Mouse (Mus musculus): ENCODE results near the gene Ttc16. TPM values are rescaled to one million over a fixed set of nuclear protein-coding genes. Genes with fewer than 3 reads are reported as not detected.

Ttc16 gene
- total RNA-seq, 2 experiments from 2014 or later, result 0.41 to 0.72 TPM

GRCm38 (mm10) chr2:32751665-32752033 is 23.8 kb downstream of the Ttc16 start:
- intact Hi-C loops (cut with DNase I), result no loop called here
- no peak for DNase-seq (ENCODE audit: low spot score in 2 of 2)

GRCm38 (mm10) chr2:32750887-32751664 is 24.4 kb downstream of the Ttc16 start:
- intact Hi-C loops (cut with DNase I), result no loop called here

GRCm38 (mm10) chr2:32750199-32750598 is 25.2 kb downstream of the Ttc16 start:
- DNase-seq (ENCODE audit: low spot score in 2 of 2), result no peak
- intact Hi-C loops (cut with DNase I), result no loop called here

More at GRCm38 (mm10) chr2:32750887-32751664, 24.4 kb downstream of the Ttc16 start:
- DNase-seq (ENCODE audit: low spot score in 2 of 2), result no peak

- no peak for DNase-seq (ENCODE audit: low spot score in 2 of 2)
- intact Hi-C loops (cut with DNase I), result no loop called here
Observed at GRCm38 (mm10) chr2:32749082-32749481, 26.4 kb downstream of the Ttc16 start.

GRCm38 (mm10) chr2:32744272-32744982 is 31.0 kb downstream of the Ttc16 start:
- no peak for DNase-seq (ENCODE audit: low spot score in 2 of 2)
- intact Hi-C loops (cut with DNase I), result no loop called here

GRCm38 (mm10) chr2:32742173-32742531 is 33.3 kb downstream of the Ttc16 start:
- DNase-seq (ENCODE audit: low spot score in 2 of 2), result peak; percentile 85 to 90
- intact Hi-C loops (cut with DNase I), result no loop called here

GRCm38 (mm10) chr2:32741273-32742172 is 33.9 kb downstream of the Ttc16 start:
- intact Hi-C loops (cut with DNase I), result loop anchor here (1.0 kb wide), 1 partner anchor 28 kb away; the partner anchor contains the start of gene Cdk9

GRCm38 (mm10) chr2:32740916-32741272 is 34.5 kb downstream of the Ttc16 start, which contains the start of gene 6330409D20Rik:
6330409D20Rik (minus strand) TSS chr2:32741016.
- intact Hi-C loops (cut with DNase I), result loop anchor here (1.0 kb wide), 1 partner anchor 28 kb away; the partner anchor contains the start of gene Cdk9
- no peak for DNase-seq (ENCODE audit: low spot score in 2 of 2)

More at GRCm38 (mm10) chr2:32741273-32742172, 33.9 kb downstream of the Ttc16 start:
- DNase-seq (ENCODE audit: low spot score in 2 of 2), result peak; percentile 68 to 77

- DNase-seq (ENCODE audit: low spot score in 2 of 2), result no peak
- intact Hi-C loops (cut with DNase I), result no loop called here
Observed at GRCm38 (mm10) chr2:32739311-32739710, 36.1 kb downstream of the Ttc16 start.

GRCm38 (mm10) chr2:32737008-32737407 is 38.4 kb downstream of the Ttc16 start:
- intact Hi-C loops (cut with DNase I), result no loop called here
- DNase-seq (ENCODE audit: low spot score in 2 of 2), result no peak

- intact Hi-C loops (cut with DNase I), result no loop called here
- no peak for DNase-seq (ENCODE audit: low spot score in 2 of 2)
Observed at GRCm38 (mm10) chr2:32736306-32736829, 39.1 kb downstream of the Ttc16 start.

GRCm38 (mm10) chr2:32734933-32735332 is 40.5 kb downstream of the Ttc16 start:
- DNase-seq (ENCODE audit: low spot score in 2 of 2), result no peak
- intact Hi-C loops (cut with DNase I), result no loop called here

- DNase-seq (ENCODE audit: low spot score in 2 of 2), result no peak
- intact Hi-C loops (cut with DNase I), result no loop called here
Observed at GRCm38 (mm10) chr2:32734480-32734879, 41.0 kb downstream of the Ttc16 start.

GRCm38 (mm10) chr2:32732695-32733094 is 42.7 kb downstream of the Ttc16 start:
- DNase-seq (ENCODE audit: low spot score in 2 of 2), result no peak
- intact Hi-C loops (cut with DNase I), result no loop called here

GRCm38 (mm10) chr2:32731911-32732310 is 43.5 kb downstream of the Ttc16 start:
- intact Hi-C loops (cut with DNase I), result no loop called here

GRCm38 (mm10) chr2:32730854-32731253 is 44.6 kb downstream of the Ttc16 start:
- DNase-seq (ENCODE audit: low spot score in 2 of 2), result no peak
- intact Hi-C loops (cut with DNase I), result no loop called here

More at GRCm38 (mm10) chr2:32731911-32732310, 43.5 kb downstream of the Ttc16 start:
- no peak for DNase-seq (ENCODE audit: low spot score in 2 of 2)

GRCm38 (mm10) chr2:32729547-32729946 is 45.9 kb downstream of the Ttc16 start:
- no peak for DNase-seq (ENCODE audit: low spot score in 2 of 2)
- intact Hi-C loops (cut with DNase I), result no loop called here

- intact Hi-C loops (cut with DNase I), result no loop called here
- DNase-seq (ENCODE audit: low spot score in 2 of 2), result no peak
Observed at GRCm38 (mm10) chr2:32728463-32728862, 47.0 kb downstream of the Ttc16 start.

GRCm38 (mm10) chr2:32727435-32727834 is 48.0 kb downstream of the Ttc16 start:
- peak; percentile 72 to 76 for DNase-seq (ENCODE audit: low spot score in 2 of 2)
- intact Hi-C loops (cut with DNase I), result no loop called here

Measured in left cerebral cortex, postnatal 36 days (tissue).